Mouse (Mus musculus) C2C12 (cell line): Measurements from ENCODE around the gene Il12b.

Source experiments
- CTCF ChIP-seq: IDR thresholded peaks from one replicate; pipeline ENCODE4 v1.5.1; 2011; ENCODE audit not compliant: control insufficient read depth, insufficient read depth, insufficient read length
- FOSL1 ChIP-seq: IDR thresholded peaks from one replicate; pipeline ENCODE4 v1.8.0; 2011; ENCODE audit warnings: mild to moderate bottlenecking, low read length; ENCODE audit not compliant: poor library complexity, insufficient read depth, severe bottlenecking
- MAX ChIP-seq: IDR thresholded peaks from one replicate; pipeline ENCODE4 v1.6.1; 2011; ENCODE audit warnings: mild to moderate bottlenecking, control low read depth
- MYOD1 ChIP-seq: IDR thresholded peaks from one replicate; pipeline ENCODE4 v1.6.1; 2011; ENCODE audit warnings: low read depth; ENCODE audit not compliant: control insufficient read depth, insufficient read length

- TF ChIP-seq CTCF (no peak), MAX (no peak), FOSL1 (no peak), MYOD1 (no peak)
These were observed 6.6 kb upstream of the Il12b start for GRCm38 (mm10) chr11:44393101-44393810.
